Mouse (Mus musculus) frontal cortex, postnatal 14 days (tissue): Measurements from ENCODE around the gene Sun3.

Experiments
- DNase-seq, 2 experiments: peaks; one replicate each; pipeline ENCODE4 v3.0.0; 2022; ENCODE audit warnings: low spot score in 2 of 2

Sun3 gene

DNA sequence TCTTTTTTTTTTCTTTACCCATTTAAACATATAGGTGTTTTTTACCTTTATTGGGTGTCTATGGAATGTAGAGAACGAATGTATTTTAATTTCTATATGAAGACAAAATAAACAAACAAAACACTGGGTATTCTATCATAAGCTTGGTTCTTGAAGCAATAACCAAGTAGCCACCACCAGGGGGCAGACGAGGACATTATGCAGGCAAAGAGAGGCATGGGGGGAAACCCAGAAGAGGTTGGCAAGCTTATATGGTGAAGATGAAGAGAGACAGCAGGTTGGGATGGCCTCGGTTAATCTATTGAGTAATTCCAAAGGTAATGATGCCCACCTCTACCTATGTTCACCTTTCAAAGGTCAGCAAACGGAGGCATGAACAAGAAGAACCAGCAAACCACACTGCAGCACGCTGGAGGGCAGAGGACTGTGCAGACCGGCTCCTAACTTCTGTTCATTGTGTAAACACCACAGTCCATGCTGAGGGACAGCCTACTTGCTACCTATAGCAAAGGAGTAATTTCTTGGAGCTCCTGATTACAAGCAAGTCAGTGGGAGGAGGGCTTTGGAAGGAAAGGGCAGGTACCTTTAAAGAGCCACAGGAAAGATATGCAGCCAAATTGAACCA is 65.4 kb downstream of the Sun3 start:
- peak in 1 of 2 experiments; percentile 53 for DNase-seq

DNA sequence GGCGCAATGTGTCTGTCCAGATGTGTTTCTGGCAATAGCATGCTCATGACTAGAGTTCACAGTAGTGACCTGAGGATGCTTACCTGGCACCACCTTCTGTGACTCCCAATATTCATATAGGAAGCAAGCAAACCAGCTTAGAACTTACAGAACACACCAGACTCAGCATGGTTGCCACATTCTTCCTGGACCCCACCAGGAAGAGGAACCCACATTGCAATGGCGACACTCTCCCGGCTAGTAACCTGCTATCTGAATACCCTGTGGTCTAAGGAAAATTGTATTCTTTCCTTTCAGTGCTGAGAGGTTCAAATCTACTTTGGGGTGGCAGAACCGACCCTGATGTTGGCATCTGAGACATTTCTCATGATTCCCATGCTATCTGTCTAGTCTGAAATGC is 70.6 kb downstream of the Sun3 start:
- DNase-seq = no peak

DNA sequence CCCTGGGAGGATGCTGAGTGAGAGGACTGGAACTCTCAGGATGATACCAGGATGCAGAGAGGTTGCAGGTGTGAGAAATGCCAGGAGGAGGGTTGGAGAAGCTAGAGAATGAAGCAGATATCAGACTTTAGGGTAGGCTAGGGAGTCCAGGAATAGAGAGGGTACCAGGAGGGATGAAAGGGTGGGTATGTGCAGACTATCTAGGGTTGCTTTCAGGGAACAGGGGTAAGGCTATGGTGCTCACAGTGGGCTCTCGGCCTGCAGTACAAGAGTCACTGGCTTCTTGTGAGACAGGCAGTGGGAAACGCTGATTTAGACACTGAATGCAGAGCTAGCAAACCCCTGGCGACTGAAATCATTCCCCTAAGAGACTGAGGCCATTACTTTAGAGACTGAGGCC is 75.6 kb downstream of the Sun3 start, which contains the start of gene Pkd1l1:
TSS of gene Pkd1l1 (minus strand) at position 101 of the 400 bp plus-strand sequence.
- DNase-seq = no peak

DNA sequence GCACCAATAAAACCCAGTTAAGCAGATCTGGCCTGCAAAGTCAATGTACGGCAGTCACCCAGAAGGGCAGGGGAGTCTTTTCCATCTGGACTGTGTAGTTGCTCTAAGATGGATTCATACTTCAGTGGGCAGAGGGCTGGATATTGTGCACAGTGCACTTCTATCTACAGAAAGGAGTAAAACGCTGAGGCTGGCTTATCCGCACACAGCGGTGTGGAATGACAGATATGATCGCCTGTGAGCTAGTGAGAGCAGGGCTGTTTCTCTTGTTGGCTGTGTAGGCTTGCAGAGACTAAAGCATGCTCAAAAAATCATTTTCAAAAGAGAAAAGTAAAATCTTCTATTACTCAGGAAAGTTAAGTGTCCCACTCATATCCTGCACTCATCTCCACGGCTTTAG is 76.7 kb downstream of the Sun3 start:
- no peak for DNase-seq

DNA sequence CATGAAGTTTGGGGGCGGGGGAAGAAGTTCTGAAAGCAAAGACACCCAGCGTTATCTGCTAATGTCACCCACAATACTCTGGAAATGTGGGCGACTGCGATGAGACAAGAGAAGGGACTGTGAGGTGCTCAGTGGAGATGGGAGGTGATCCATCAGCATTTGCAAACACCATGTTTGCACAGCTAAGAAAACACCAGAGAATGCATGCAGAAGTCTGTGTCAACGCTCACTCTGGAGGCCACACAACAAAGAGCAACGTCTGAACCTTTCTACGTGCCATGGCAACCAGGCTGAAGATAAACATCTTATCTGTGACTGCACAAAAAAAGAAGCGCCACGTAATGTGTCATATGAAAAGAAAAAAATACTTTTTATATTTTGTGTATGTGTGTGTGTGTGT is 78.3 kb downstream of the Sun3 start:
- DNase-seq = no peak

DNA sequence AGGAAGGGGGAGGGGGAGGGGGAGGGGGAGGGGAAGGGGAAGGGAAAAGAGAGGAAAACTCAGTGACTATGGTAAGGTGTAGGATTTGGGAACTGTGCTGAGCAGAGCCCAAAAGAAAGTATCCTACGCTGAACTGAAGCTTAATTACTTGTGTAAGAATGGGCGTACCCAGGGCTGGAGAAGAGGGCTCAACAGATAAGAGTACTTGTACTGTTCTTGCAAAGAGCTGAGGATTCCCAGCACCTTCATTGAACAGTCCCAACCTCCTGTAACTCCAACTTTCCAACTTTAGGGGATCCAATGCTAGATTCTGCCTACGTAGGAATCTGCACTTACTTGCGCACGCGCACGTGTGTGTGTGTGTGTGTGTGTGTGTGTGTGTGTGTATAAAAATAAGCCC is 80.7 kb downstream of the Sun3 start:
- no peak for DNase-seq
